Mouse (Mus musculus): ENCODE measurements at regions not wholly inside any gene's neighbourhood (a gene's known extent, or its start where the extent isn't known, plus 50 kb on each side); places are given as distances from the start of the nearest gene placed in this dataset.
"Not testable (repeated sequence)": the region's sequence is repeated elsewhere in the genome, so short reads cannot be mapped to it uniquely, and the experiment has no call there.

- not testable (repeated sequence) for TF ChIP-seq CTCF (conservative IDR thresholded peaks at IDR 0.05; ENCODE audit: insufficient read depth, insufficient read length, low read depth, low read length); POLR2A (IDR thresholded peaks at IDR 0.05; ENCODE audit: low read depth, low read length)
These were observed 75.3 kb downstream of the Pdia4 start for GRCm38 (mm10) chr6:47737972-47738371.

Data from kidney, adult 2 months (tissue).